Mouse (Mus musculus) urinary bladder, postnatal 25 days (tissue): Measurements from ENCODE around the gene Cask.

Experiments used
- DNase-seq: peaks from one replicate; pipeline ENCODE4 v3.0.0; 2022; ENCODE audit warnings: low spot score

The Cask gene

GRCm38 (mm10) chrX:13631599-13632283 lies 219.4 kb downstream of the Cask start, which contains the start of gene Gpr34:
Gpr34 (plus strand) TSS chrX:13632089.
- no peak for DNase-seq

DNA sequence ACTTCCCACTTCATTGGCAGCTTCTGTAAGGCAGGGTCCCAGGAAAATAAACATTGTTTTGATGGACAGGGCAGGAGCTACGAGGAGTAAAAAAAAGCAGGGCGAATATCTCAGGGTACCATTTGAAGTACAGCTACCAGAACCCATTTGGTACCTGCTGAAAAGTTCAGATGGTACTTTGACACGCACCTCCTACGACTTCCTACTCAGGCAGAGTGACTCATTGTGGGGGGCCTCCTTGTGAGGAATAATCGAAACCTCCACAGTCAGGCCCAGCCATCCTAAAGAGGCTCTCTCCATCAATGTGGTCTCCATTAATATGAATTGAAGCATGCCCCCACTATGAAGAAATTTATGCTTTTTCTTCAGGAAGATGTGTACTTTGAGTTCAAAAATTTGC lies 228.5 kb downstream of the Cask start:
- no peak for DNase-seq

- DNase-seq = no peak
Measured at GRCm38 (mm10) chrX:13621473-13621872, 229.7 kb downstream of the Cask start.

GRCm38 (mm10) chrX:13618476-13618875 lies 232.7 kb downstream of the Cask start:
- no peak for DNase-seq

GRCm38 (mm10) chrX:13617294-13617693 lies 233.9 kb downstream of the Cask start:
- no peak for DNase-seq

DNA sequence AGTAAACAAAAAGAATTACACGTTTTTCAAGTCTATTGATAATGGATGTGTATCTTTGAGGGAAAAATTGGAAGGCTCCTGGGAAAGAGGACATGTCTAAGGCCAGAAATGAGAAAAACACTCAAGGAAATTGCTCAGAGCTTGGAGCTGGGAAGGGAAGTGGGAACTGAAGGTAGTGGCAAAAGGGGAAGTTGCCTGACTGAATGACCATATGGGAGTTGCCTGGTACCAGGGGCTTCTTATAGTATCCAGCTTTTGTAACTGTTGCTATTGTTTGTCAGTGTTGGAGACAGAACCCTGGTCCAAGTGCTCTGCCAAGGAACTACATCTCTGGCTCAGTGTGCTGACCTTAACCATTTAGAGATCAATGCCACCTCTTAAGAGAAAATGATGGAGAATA lies 234.4 kb downstream of the Cask start:
- no peak for DNase-seq

DNA sequence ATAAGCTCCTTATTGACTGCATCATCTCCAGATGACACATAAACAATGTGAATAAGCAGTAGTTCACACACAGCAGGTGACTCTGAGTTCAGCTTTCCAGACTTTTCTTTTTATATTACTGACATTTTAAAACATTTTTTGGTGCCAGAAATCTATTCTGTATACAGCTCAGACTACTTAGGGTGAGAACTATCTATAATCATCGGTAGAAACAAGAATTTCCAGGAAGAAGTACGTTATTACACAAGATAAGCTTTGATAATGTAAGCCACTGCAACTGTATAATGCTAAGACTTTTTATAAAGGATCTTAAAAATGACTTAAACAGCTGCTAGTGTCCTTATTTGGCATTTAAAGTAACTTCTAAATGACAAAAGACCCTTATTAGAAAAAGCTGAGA lies 239.1 kb downstream of the Cask start:
- no peak for DNase-seq

GRCm38 (mm10) chrX:13611114-13611513 lies 240.1 kb downstream of the Cask start:
- no peak for DNase-seq

DNA sequence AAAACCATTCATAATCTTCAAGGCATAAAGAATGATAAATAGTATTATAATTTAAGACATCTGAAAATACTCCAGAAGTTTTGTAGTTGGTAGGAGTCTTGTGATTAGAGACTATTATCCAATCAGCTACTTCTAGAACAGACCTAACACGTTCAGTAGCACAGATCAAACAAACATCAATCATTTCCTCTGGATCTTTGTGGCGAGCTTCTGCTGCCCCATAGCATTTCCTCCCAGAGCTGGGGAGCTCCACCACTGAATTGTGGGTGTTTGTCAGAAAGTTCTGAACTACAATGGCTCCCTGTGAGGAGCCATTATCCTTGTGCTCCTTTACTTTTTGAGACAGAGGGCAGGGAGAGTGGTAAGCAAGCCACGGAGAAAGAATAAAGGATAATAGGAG lies 243.4 kb downstream of the Cask start:
- DNase-seq = no peak

DNA sequence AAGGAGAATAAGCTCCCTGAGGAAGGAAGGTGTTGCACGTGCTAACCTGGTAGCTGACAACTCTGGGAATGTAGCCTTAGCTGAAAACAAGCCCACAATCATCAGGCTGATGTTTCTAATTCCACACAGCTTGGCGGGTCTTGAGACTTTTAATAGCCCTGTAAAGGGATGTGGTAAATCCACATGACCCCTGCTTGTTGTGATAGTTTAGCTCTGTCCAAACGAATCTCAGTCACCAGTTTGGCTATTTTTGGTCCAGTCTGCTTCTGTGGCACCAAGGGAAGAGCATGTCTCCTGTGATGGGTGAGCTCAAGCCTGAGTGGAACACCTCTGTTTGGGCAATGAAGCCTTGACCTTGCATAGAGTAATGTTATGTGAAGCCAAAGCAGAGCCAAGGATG lies 244.4 kb downstream of the Cask start:
- DNase-seq = no peak

DNA sequence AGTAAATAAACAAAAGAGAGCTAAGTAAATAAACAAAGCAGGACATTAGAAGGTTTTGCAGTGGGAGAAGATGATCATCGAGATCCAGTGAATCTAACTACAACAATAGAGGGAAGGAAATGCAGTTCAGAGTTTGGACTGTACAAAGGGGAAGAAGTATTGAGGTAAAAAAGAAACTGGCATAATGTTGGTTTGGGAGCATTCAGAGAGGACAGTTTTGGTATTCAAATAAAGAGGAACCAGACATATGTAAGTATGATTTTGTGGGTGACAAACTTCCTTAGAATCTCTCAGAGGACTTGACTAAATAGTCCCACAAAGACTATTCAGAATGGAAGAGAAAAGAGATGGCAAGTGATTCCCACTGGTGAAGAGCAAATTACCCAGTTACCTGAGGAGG lies 251.2 kb downstream of the Cask start:
- DNase-seq = no peak

GRCm38 (mm10) chrX:13599373-13599772 lies 251.8 kb downstream of the Cask start:
- DNase-seq = no peak

- DNase-seq = no peak
Measured at GRCm38 (mm10) chrX:13577647-13578046, 273.5 kb downstream of the Cask start.

GRCm38 (mm10) chrX:13576606-13577005 lies 274.6 kb downstream of the Cask start:
- DNase-seq = no peak

DNA sequence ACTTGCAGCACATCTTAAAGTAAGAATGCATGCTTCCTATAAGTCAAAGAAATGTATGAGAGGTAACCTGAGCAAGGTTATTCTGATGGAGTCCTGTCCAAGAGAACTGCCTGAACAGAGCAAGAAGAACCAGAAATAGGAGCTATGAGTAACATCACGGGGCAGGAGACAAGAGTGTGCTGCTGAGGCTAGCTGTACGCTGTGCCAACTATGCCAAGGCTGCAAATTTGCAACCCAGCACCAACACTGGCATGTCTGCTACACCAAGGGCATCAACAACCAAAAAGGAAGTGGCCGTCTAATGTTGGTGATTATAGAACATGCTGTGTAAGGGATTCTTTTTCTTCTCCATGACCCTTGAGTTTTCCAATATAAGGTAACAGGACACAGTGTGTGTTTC lies 276.3 kb downstream of the Cask start:
- no peak for DNase-seq

DNA sequence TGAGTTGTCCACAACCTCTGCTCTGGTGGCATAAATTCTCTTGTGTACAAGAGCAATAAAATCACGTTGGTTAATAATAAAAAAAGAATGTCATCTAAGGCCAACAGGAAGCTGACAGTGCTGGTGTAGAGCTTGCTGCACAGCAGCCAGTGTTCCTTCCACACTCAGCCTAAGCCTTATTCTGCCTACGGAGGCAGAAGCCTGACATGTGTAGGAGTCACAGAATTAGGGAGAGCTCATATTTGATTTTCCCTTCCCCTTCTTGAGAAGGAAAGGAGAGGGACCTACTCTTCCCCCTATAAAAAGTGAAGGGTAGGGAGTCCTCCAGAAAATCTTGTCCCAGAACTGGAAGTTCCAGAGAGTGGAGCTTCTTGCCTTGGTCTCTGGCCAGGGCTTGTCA lies 276.9 kb downstream of the Cask start:
- no peak for DNase-seq

GRCm38 (mm10) chrX:13554504-13554903 lies 296.7 kb downstream of the Cask start:
- no peak for DNase-seq

- no peak for DNase-seq
Measured at GRCm38 (mm10) chrX:13552288-13552687, 298.9 kb downstream of the Cask start.

- no peak for DNase-seq
Measured at GRCm38 (mm10) chrX:13551566-13551965, 299.6 kb downstream of the Cask start.

DNA sequence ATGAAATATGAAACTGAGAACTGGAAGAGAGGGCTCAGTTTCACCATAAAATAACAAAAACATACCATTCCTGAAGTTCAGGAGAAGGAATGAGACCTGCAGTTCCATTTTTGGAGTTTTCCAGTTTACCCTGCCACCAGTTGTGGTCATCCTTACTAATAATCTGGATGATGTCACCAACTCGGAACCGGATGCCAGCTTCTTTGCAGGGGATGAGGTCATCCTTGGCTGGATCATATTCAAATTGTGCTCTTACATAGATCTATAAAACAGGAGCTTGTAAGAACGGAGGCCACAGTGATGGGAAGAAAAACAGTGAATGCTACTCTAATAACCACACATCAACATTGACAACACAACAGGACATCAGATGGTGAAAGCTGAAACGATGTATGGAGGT lies 302.1 kb downstream of the Cask start:
- DNase-seq = no peak

DNA sequence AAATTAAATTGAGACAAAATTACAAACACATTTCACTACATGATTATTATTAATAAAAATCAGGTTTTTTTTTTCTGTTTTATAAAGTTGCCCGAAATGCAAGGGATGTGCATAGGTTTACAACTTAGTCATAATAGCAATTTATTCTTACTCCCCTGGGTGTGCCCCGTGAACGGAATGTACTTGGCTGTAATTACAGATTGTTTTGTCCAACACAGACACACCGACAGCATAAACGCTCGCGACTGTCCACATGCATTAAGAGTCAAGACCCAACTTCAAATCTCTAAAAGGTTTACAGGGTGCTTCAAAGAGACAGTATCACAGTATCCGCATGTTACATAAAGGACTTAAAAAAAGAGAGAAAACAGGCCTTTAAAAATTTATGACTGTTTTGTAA lies 329.9 kb downstream of the Cask start:
- no peak for DNase-seq

DNA sequence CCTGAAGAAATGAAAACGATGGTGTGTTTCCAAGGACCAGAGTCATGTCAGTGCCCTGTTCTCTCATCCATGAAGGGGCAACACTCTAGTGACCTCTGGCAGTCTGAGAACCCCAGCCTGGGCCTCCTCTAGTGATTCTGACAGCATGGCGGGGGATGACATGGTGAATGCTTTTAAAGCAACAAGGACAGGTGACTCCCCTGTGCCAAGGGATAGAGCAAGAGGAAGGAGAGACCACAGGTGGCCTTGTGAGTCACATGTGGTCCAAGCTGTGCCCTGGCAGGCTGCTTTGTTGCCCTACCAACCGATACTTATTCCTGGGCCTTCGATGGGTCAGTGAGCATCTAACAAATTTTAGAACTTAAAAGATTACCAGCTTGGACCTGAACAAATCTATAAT lies 330.6 kb downstream of the Cask start:
- DNase-seq = no peak

DNA sequence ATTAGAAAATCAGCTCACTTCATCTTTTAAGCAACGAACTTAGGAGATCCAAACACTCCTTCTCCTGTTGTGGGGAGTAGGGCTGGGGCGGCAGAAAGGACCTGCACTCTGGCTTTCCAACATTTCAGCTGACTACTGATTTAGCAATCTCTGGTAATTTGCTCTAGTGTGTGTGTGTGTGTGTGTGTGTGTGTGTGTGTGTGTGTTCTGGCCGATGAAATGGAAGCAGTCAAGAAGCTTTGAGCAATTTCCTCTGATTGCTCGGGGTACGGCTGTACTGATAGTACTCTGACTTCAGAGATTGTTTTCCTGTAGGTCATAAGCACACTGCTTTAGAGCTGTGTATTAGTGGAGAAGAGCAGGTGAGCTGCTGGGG lies 331.8 kb downstream of the Cask start:
- DNase-seq = no peak

GRCm38 (mm10) chrX:13518781-13519407 lies 332.3 kb downstream of the Cask start:
- DNase-seq = no peak
